Mouse (Mus musculus): ENCODE results near the gene Yeats4.

The Yeats4 gene

DNA sequence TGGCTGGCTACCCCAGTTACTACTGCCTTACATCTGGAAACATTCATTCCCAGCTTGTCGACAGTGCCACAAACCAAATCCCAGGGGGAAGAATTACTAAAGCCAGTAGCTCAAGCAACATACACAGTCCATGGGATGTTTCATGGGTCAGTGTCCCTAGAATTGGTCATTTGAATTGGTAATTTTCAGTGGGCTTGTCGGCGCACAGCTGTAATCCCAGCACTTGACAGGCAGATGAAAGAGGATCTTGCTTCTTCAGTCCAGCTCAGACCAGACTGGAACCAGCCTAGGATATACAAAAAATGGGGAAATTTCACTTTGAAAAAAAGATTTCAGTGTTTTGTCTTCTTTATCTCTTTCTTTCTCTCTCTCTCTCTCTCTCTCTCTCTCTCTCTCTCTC is 24.6 kb downstream of the Yeats4 start:
- no peak for DNase-seq

DNA sequence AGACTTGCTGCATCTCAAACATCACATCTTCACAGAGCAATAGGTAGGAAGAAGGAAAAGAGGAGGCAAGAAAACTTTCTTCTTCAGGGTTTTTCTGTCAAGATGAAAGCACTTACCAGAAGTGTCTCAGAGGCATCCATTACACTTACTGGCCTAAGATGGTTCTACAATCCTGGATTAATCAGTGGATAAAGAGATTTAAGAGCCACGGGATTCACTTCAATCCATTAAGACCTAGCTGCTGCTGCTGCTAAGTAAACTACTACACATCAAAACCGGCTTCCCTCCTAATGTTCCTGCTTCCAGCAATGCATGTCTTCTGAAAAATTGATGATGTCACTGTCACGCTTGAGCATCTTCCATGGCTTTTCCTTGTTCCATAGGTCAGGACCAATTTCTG is 27.6 kb downstream of the Yeats4 start:
- no peak for DNase-seq

DNA sequence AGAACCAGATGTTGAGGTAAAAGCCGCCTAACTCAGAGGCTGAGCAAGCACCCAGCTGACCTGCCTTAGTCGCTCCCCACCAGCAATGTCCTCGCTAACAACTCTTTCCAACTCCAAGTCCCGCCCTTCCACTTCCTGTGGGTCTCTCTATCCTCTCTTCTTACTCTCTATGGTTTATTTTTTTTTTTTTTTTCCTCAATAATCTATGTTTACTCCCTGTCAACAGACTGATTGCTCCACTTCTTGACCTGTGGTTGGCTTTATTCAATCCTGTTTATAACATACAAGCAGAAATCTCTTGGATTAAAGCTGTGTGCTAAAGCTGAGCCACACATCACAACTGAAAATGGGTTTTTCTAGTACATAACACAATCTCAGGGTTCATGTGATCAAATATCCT is 28.6 kb downstream of the Yeats4 start:
- no peak for DNase-seq

DNA sequence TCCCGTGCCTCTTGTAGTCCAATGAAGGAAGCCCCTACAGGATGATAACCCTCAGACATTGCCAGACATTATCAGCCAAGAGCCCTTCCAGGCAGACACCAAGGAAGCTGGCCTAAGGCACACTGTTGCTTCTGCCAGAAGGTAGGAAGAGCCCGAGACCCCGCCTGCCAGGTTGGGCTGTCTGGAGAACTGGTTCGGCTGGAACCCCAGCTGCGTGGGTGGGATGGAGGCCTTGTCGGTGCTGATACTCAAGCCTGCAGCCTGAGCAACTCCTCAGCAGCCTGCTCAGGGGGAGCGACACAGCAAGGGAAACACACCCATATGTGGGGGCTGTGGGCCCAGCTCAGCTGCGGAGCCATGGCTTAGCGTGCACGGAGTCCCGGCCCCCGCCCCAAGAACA is 29.3 kb downstream of the Yeats4 start:
- DNase-seq, result no peak

DNA sequence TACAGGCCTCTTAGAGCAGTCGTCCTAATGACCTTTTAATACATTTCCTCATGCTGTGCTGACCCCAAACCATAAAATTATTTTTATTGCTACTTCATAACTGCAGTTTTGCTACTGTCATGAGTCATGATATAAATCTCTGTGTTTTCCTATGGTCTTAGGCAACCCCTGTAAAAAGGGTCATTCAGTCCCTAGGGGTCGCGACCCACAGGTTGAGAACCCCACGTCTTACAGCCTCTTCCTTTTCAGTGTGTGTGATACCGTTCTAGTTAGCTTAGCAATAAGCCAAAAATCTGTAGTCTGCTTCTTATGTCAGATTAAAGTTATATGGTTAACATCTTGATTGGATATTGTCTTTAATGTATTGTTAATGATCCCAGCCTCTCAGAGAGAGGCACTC is 30.9 kb downstream of the Yeats4 start:
- no peak for DNase-seq

DNA sequence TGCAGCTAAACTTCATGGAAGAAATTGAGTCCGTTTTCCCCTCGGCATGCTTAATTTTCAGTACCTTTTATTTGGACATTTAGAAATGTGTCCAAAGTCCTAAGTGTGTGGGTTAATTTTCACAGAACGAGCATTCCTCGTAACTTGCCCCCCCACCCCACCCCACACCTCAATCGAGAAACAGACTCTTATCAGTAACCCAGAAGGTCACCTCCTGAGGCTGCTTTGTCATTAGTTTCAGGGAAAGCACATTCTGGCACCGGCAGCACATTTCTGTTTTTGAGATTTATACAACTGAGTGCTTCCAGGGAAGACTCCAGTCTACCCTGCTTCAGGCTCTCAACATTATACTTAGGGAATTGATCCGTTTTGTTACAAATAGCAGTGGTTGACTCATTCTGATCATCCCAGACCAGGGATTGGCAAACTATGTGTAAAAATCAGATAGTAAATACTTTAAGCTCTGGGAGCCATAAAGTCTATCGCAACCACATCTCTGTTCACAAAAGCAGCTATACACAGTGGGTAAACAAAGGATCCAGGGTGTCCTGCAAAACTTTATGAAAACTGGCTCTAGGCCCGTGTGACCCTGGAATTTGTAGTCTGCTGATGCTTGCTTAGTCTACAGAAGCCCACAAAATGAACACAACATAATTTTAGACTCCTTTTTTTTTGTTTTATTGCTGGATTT is 38.8 kb downstream of the Yeats4 start:
- no peak for DNase-seq

DNA sequence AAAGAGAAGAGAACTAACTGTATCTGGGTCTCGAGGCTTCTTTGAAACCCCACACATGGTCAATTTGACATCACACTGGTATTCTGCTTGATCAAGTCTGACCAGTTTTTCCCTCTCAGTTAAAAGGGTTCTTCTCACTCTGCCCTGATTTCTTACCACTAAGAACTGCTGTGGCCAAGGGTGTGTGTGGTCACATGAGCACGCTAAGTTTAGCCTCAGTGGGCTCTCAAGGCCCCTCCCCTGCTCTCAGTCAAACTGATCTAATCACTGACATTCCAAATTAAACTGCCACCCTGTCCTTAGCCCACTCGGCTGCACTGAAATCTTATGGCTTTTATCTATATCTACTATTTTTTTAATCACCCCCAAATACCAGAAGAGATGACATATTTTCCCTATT is 43.2 kb downstream of the Yeats4 start:
- DNase-seq, result no peak

DNA sequence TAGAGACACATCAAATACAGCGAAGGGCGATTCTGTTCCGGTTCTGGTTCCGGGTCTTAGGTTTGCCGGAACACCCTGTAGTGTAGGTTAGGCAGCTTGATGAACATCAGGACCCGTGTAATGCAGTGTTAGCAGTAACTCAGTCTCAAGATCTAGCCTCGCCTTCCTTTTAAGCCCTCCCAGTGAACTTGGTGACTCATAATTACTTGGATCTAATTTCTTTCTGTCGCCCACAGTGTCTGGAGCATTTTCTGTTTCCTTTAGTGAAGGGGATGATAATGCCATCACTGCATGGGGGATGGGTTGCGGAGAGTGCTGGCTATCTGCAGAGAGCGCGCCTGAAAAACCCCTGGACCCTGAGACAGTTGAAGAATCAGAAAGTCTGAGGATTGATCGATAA is 49.7 kb downstream of the Yeats4 start:
- no peak for DNase-seq

DNA sequence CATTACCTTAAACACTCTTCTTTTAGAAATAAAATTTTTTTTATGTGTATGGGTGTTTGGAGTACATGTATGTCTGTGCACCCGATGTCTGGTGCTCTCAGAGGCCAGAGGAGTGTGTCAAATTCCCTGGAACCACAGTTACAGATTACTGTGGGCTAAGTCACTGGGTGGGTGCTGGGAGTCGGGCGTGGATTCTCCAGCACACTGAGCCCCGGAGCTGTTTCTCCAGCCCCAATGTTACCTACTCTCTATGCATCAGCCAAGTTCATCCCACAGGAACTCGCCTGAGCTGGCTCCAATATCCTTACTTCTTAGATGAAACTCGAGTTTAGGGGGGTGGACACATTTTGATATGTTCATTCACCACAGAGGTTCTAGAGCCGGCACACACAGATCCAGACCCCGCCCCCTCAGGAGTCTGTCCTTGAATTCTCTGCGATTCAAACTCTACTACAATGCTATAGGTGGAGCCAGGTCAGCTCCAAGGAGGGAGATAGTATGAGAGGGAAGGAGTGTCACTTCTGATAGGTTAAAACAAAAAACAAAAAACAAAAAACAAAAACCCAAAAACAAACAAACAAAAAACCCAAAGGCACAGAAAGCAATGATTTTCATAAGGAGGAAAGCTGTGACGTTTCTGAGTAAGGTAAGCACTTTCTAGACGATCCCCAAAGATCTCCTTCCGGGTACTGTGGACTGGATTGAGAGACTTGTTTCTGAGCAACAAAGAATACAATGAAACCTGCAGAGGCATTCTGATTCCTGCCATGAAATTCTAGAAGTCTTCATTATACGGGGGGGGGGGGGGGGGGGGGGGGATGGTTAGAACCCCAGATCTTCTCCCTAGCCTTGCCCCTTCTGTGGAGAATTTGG is 50.5 kb downstream of the Yeats4 start:
- DNase-seq, result peak; percentile 22

DNA sequence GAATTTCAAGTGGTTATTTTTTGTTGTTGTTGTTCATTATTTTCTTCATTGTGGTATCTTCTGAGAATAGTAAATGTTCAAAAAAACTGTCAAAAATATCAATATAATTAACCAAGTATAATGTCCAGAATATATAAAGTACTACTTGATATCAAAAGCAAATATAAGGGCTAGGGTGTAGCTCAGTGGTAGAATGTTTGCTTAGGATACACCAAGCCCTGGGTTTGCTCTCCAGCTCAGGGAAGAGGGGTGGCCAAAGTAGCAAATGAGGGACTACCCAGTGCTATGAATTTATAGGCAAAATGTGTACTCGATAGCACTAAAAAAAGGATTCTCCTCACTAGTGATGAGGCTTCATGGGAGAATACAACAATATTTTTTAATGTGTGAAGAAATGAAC is 51.2 kb downstream of the Yeats4 start:
- no peak for DNase-seq

DNA sequence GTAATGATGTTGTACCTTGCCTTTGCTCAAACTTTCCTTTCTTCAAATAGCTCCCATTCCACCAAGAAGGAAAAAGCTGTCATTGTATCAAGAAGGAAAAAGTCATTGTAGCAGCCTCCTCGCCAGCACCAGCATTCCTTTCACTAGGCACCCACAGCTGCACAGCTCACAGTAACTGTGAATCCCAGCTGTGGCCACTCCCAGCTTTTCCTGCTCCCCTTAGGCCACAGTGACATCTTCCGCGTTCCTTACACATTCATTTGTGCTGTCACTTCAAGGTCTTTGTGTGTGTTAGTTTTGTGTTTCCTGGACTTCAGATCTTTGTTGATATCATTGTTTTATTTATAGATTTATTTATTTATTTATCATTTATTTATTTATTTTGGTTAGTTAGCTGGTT is 52.2 kb downstream of the Yeats4 start:
- peak; percentile 21 for DNase-seq

DNA sequence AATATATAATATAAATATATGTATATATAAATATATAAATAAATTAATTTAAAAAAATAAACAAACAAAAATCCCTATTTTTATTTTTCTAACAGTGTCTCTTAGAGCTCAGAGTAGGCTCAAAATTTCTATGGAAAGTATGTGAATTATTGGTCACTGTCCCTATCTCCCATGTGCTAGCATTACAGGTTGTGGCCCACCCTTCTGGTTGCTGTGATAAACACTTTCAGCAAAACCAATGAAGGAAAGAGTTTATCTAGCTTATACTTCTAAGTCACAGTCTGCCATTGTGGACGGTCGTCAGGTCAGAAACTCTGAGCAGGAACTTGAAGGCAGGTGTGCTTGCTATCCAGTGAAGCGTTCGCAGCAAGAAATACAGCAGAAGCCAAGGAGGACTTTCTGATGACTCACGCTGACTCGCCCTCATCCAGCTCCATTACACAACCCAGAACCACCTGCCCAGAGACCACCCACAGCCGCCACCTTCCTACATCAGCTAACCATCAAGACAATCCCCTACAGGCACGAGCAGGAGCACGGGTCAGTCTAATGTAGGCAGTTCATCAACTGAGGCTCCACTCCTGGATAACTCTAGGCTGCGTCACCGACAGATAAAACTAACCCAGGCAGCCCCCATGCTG is 57.4 kb downstream of the Yeats4 start:
- DNase-seq, result no peak

All from lung, postnatal 36 days (tissue).